Mouse (Mus musculus) olfactory bulb, adult 2 months (tissue): ENCODE results near the gene Mllt6. TPM values are rescaled to one million over a fixed set of nuclear protein-coding genes. Genes with fewer than 3 reads are reported as not detected.
A peak's percentile ranks its signal among the peaks of the same experiment; 100 is the strongest.

ENCODE experiments used
- H3K27ac ChIP-seq: fragments of 200-500 bp; 2 replicates; pipeline ENCODE4 v1.5.1; 2012; ENCODE audit warnings: low read depth, low read length; ENCODE audit not compliant: insufficient read depth
- H3K4me1 ChIP-seq: fragments of 200-500 bp; 2 replicates; pipeline ENCODE4 v1.6.1; 2012; ENCODE audit warnings: low read length; ENCODE audit not compliant: control insufficient read depth, insufficient read depth
- H3K4me3 ChIP-seq: fragments of 200-500 bp; 2 replicates; pipeline ENCODE4 v1.5.1; 2012; ENCODE audit warnings: mild to moderate bottlenecking, low read depth, low read length, moderate library complexity; ENCODE audit not compliant: insufficient read depth
- CTCF ChIP-seq: fragments of 200-500 bp; IDR thresholded peaks from 2 replicates; pipeline ENCODE4 v1.5.1; 2012; ENCODE audit warnings: low read depth, mild to moderate bottlenecking, low read length, moderate library complexity; ENCODE audit not compliant: insufficient read depth
- POLR2A ChIP-seq: fragments of 200-500 bp; IDR thresholded peaks from 2 replicates; pipeline ENCODE4 v1.6.1; 2012; ENCODE audit warnings: mild to moderate bottlenecking, low read depth, low read length, moderate library complexity; ENCODE audit not compliant: insufficient read depth
- WGBS: fragments of 180-500 bp; shearing (Covaris S2); methylation state at CpG from one replicate; pipeline ENCODE4 v1.1.7; 2018; 5-methylcytosine and 5-hydroxymethylcytosine counted together
- polyA plus RNA-seq: library from polyadenylated mRNA; stranded (reverse); fragments of >200 nt; gene quantifications from 2 replicates; pipeline ENCODE4 v1.2.4, GENCODE M21; 2012; ENCODE audit warnings: low replicate concordance; ENCODE audit not compliant: missing spikeins, insufficient read depth, insufficient read length

The Mllt6 gene
- polyA plus RNA-seq, 1 experiment: 69.4 TPM

DNA sequence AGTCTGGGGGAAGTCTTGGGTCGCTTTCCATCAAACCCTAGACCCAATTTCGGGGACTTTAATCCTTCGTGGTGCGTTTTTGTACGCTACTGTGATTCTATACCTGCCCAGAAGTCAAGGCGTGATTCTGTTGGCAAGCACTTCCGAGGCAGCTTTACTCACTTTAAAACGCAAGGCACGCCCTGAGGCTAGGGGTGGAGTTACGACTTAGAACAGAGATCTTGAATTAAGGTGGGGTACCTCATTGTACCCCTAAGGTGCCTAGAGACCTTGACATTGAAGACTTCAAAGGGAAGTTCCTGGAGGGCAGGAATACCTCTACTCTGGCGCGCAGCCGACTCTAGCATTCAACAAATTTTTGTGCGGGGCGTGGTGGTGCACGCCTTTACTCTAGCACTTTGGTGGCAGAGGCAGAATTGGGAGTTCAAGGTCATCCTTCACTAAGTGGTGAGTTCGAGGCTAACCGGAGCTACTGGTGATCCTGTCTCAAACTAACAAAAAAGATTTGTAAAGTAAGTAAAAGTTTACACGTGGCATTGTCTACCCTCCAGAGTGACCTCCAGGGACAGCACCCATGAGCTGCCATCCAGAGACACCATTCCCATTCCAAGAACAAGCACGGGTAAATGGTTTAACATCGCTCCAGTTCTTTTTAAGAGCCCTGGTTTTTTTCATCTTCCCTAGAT, 864 bp upstream of the Mllt6 start:
- no peak overlapping the region for H3K27ac ChIP-seq
- 8% methylated on average over 21 of the region's 21 CpGs for WGBS
- TF ChIP-seq CTCF (no peak), POLR2A (no peak)

DNA sequence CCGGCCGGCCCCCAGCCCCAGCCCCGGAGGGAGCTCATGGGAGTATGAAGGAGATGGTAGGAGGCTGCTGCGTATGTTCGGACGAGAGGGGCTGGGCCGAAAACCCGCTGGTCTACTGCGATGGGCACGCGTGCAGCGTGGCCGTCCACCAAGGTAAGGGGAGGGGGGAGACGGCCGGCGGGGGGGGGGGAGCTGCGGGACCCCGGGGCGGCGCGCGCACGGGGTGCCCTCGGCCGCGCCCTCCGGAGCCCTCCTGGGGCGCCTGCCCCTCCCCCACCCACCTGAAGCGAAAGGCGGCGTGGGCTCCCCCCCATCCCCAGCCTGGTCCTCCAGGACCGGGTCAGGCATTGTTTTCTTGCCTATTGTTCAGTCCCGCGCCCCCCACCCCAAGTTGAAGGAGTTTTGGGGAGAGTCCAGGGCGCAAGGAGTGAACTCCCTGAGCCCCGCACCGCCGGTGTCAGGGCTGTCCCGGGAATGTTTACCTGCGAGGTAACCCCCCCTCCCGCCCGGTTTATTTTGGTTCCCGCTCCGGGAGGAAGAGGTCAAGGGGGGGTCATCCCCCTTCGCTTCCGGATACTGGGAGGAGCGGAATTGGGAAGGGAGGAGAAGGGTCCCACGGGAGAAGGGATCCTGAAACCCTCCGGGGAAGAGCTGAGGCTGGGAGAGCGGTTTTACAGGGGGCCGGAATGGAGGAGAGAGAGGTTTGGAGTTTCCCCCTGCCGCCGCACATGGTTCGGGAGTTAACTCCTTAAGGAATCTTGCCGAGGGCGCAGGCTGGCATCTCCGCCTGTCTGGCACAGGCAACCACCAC, 519 bp downstream of the Mllt6 start:
- H3K4me1 ChIP-seq: peaks cover 36% of the 10 kb centered on the region
- peak overlapping the region; percentile 71 for H3K4me3 ChIP-seq
- peak overlapping the region; percentile 19; the same call in 1 of the 2 replicates for H3K27ac ChIP-seq
- TF ChIP-seq CTCF (no peak), POLR2A (no peak)
- WGBS: under 1% methylated on average over 41 of the region's 57 CpGs

More for the DNA sequence above, 864 bp upstream of the Mllt6 start:
- peak overlapping the region; percentile 71 for H3K4me3 ChIP-seq
- peaks cover 30% of the 10 kb centered on the region for H3K4me1 ChIP-seq

DNA sequence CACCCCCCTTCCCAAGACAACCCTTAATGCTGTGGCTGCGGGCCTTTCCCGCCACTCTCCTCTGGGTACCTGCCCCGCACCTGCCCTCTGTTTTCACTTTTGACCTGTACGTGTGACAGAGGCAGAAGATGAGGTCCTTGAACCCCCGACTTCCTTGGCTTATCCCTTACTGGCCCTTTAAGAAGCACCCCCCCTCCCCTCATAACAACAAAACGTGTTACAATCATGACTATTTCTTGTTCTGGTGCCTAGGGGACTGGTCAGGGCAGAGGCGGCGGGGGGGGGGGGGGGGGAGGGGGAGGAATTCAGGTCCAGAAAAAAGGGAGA, 1.1 kb downstream of the Mllt6 start:
- Histone ChIP-seq H3K27ac (peak overlapping the region; percentile 19; the same call in 1 of the 2 replicates), H3K4me3 (peak overlapping the region; percentile 71), H3K4me1 (peaks cover 40% of the 10 kb centered on the region)
- 2% methylated on average over 8 of the region's 8 CpGs for WGBS
- no peak for TF ChIP-seq CTCF
- no peak for TF ChIP-seq POLR2A

DNA sequence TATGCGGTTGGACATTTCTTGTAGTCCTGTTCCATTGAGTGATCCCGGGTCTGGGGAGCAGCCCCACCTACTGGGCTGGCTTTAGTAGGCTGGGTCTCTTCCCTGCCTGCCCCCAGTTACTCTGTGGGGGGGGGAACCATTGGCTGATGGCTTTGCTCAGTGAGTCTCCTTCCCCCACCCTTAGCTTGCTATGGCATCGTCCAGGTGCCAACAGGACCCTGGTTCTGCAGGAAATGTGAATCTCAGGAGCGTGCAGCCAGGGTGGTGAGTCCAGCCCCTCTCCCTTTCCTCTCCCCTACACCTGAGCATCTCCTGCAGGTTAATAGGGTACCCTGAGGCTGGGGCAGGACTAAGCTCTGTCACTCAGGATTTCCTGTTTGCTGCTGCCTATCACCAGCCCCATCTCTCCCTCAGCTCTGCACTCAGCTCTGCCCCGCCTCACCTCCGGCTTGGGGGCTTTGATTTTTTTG, 1.6 kb downstream of the Mllt6 start:
- Histone ChIP-seq H3K4me1 (peaks cover 45% of the 10 kb centered on the region), H3K27ac (no peak overlapping the region), H3K4me3 (peak overlapping the region; percentile 23)
- TF ChIP-seq POLR2A (no peak), CTCF (no peak)
- 33% methylated on average over 6 of the region's 6 CpGs for whole genome bisulfite sequencing

DNA sequence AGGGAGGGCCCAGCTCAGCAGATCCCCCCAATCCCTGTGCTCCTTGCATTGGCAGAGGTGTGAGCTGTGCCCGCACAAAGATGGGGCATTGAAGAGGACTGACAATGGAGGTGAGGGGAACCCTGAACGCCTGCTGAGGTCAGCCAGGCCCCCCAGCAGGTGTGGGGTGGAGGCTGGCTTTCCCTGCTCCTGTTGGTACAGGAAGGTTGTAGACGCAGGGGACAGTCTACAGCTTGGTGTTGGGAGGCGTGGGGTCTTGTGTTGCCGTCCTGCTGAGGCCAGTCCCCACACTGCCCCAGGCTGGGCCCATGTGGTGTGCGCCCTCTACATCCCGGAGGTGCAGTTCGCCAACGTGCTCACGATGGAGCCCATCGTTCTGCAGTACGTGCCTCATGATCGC, 2.2 kb downstream of the Mllt6 start:
- Histone ChIP-seq H3K27ac (no peak overlapping the region), H3K4me1 (peaks cover 51% of the 10 kb centered on the region), H3K4me3 (no peak overlapping the region)
- TF ChIP-seq POLR2A: no peak
- no peak for TF ChIP-seq CTCF
- WGBS: 88% methylated on average over 13 of the region's 13 CpGs

DNA sequence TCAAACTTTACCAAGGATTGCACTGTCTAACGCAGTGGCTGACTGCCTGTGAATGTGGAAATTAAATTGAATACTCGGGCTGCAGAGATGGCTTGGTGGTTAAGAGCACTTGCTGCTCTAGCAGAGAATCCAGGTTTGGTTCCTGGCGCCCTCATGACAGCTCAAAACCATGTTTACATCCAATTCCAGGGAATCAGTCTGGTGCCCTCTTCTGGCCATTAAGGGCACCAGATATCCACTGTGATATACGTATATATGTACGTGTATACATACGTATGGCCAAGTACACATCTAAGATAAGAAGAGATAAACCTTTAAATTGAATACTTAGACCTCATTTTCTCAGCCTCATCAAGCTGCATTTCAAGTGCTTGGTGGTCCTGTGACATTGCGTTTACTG, 3.0 kb downstream of the Mllt6 start:
- WGBS: 84% methylated on average over 7 of the region's 7 CpGs
- TF ChIP-seq POLR2A: no peak
- no peak for TF ChIP-seq CTCF
- no peak overlapping the region for H3K27ac ChIP-seq
- H3K4me3 ChIP-seq: no peak overlapping the region
- peaks cover 54% of the 10 kb centered on the region for H3K4me1 ChIP-seq

DNA sequence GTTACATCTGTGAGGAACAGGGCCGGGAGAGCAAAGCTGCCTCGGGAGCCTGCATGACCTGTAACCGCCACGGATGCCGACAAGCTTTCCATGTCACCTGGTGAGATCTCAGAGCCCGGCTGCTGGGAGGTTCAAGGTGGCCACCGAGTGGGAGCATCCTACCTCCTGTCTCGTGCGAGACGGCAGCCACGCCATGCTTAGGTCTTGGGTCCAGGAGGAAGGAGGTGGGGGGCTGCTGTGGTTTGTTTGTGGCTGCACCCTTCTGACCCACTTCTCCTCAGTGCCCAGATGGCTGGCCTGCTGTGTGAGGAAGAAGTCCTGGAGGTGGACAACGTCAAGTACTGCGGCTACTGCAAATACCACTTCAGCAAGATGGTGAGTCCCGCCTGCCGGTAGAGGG, 3.6 kb downstream of the Mllt6 start:
- Histone ChIP-seq H3K27ac (no peak overlapping the region), H3K4me3 (no peak overlapping the region), H3K4me1 (peaks cover 53% of the 10 kb centered on the region)
- 92% methylated on average over 15 of the region's 15 CpGs for WGBS
- no peak for TF ChIP-seq CTCF
- no peak for TF ChIP-seq POLR2A

DNA sequence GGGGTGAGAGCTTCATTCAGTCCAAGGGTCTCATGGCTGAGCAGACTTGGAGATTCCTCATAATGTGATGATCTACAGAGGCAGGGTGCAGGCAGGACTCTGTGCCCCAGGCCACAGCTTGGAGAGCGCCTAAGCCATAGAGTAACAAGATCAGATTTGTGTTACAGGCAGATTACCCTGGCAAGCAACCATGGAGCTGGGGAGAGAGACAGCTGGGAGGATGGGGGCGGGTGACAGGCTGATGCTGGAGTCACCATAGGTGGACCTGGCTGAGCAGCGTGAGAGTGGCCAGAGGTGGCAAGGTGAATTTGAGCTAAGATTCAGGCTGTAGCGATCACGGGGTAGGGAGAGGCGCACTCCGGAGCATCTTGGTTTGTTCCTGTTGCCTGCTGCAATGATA, 4.9 kb downstream of the Mllt6 start:
- peaks cover 49% of the 10 kb centered on the region for H3K4me1 ChIP-seq
- no peak overlapping the region for H3K27ac ChIP-seq
- WGBS: 81% methylated on average over 7 of the region's 7 CpGs
- no peak overlapping the region for H3K4me3 ChIP-seq
- TF ChIP-seq POLR2A (no peak), CTCF (no peak)

DNA sequence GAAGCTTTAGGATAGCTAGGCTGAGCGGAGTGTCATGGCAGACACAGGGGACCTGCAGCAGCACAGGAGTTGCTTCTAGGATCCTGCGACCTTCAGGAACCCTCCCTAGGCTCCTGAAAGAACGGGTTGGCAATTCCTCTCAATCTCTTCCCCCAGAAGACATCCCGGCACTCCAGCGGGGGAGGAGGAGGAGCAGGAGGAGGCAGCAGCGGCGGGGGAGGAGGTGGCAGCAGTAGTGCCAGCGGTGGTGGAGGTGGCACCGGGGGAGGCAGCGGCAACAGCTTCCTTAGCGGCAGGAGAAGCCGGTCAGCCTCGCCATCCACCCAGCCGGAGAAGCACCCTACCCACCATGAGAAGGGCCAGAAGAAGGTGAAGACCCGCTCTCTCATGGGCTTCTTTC, 6.1 kb downstream of the Mllt6 start:
- Histone ChIP-seq H3K4me1 (peaks cover 49% of the 10 kb centered on the region), H3K4me3 (0 out of 2 replicates have a peak overlapping the region, but pooled peaks have one; percentile 11), H3K27ac (peak overlapping the region; percentile 29)
- no peak for TF ChIP-seq POLR2A
- WGBS: 18% methylated on average over 15 of the region's 15 CpGs
